Mouse (Mus musculus): ENCODE data around the gene Rpgrip1.
"Not testable (repeated sequence)": the region's sequence is repeated elsewhere in the genome, so short reads cannot be mapped to it uniquely, and the experiment has no call there.

Gene Rpgrip1

DNA sequence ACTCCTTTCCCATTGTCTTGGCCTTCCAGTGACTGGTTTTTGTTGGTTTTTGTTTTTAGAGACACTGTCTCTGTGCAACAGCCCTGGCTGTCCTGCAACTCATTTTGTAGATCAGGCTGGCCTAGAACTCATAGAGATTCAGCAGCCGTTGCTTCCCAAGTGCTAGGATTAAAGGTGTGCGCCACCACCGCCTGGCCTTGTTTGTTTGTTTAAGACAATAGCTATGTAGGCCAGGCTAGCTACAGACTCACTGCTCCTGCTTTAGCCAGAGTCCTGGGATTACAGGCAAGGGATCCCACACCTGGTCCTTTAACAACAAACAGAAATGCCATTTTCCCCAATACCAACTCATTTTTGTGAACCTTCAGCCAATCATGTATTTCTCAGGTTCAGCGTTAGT, at the start of gene Rpgrip1:
Rpgrip1 (plus strand) TSS at position 359 of the 400 bp plus-strand sequence.
- DNase-seq (ENCODE audit: low spot score) = no peak

GRCm38 (mm10) chr14:52060800-52061199, 49.7 kb upstream of the Rpgrip1 start:
- DNase-seq (ENCODE audit: low spot score) = no peak

GRCm38 (mm10) chr14:52061798-52062197, 48.7 kb upstream of the Rpgrip1 start:
- no peak for DNase-seq (ENCODE audit: low spot score)

GRCm38 (mm10) chr14:52066135-52066534, 44.4 kb upstream of the Rpgrip1 start:
- DNase-seq (ENCODE audit: low spot score) = no peak

DNA sequence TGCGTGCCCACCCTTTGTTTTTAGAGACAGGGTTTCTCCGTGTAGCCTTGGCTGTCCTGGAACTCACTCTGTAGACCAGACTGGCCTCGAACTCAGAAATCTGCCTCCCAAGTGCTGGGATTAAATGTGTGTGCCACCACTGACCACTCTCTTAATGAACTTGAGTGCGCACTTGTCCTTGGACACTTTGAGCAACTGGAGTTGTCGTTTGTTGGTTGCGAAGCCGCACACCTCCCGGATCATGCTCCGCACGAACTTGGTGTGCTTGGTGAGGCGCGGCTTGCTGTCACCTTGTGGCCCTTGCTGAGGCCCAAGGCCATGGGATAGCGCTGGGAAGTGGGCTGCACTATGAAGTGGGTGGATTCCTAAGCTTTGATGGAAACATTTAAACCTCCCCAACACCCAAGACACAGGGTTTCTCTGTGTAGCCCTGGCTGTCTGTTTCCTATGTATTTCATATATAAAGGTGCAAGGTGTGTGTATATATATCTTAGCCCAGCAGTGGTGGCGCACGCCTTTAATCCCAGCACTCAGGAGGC, 38.8 kb upstream of the Rpgrip1 start:
- DNase-seq (ENCODE audit: low spot score) = no peak

- no peak for DNase-seq (ENCODE audit: low spot score)
Observed at GRCm38 (mm10) chr14:52083083-52083482, 27.4 kb upstream of the Rpgrip1 start.

DNA sequence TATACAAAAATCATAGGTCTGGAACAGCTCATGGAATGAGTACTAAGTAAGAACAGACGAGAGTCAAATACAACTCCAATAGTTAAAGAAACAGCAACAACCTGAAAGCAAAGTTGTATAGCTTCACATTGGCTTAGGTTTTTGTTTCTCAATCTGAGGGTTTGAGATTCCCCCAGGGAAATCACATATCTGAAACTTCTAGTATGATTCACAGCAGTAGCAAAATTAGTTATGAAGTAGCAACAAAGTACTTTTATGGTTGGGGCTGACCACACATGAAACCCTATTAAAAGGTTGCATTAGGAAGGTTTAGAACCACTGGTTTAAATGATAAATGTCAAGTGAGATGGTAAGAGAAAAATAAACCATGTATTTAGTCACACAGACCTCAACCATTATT, 16.0 kb upstream of the Rpgrip1 start:
- no peak for DNase-seq (ENCODE audit: low spot score)

- DNase-seq (ENCODE audit: low spot score) = not testable (repeated sequence)
Observed at GRCm38 (mm10) chr14:52097191-52097590, 13.3 kb upstream of the Rpgrip1 start.

- not testable (repeated sequence) for DNase-seq (ENCODE audit: low spot score)
Observed at GRCm38 (mm10) chr14:52098387-52098786, 12.1 kb upstream of the Rpgrip1 start.

DNA sequence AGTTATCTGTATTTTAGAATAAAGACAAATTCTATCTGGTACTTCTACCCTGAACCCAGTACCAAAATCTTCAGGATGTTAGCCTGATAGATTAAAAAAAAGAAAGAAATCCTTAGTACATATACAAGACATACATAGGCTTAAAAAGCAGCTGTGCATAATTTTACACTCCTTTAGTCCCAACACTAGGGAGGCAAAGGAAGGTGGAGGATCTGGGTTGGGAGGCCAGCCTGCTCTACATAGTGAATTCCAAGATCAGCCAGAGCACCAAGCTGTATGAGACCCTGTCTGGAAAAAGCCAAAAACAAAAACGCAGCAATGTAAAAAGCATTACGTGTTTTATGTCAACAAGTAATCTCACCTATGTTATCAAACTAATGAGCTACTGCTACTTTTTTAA, 10.9 kb upstream of the Rpgrip1 start:
- no peak for DNase-seq (ENCODE audit: low spot score)

GRCm38 (mm10) chr14:52100170-52100960, 10.1 kb upstream of the Rpgrip1 start:
- no peak for DNase-seq (ENCODE audit: low spot score)

GRCm38 (mm10) chr14:52101285-52102157, 9.0 kb upstream of the Rpgrip1 start:
- no peak for DNase-seq (ENCODE audit: low spot score)

- no peak for DNase-seq (ENCODE audit: low spot score)
Observed at GRCm38 (mm10) chr14:52103474-52103855, 7.0 kb upstream of the Rpgrip1 start.

DNA sequence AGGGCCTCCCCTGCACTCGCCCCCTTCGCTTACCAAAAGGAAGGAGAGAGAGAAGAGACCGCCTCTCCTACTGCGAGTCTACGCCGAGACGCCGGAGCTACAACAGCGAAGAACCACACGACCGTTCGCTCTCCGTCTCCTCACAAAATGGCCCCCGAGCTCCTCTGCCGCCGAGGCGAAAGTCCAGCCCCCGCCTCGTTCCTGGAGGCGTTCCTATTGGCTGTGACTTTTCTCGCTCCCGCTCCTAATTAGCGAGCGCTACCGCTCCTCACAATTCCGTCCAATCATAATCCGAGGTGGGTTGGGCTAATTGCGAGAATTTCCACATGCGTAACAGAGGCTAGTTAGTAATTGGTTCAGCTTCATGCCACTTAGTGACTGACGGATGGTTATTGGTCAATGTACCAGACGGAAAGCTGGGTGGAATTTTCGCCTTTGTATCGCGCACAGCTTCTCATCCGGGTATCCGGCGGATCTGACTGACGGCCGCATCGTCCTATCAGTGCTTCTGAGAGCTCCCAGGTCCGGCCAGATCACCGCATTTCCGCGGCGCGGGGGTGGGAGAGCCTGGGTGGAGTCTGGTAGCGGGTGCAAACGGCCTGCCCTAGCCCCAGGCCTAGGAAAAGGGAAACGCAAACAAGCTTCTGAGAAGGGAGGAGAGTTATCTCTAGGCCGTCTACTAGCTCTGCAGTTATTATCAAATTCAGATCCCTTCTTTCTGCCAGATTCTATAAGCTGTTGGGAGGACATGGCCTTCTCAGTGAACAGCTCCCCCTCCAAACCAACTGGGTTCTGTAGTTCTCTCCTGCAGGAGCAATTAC, 6.4 kb upstream of the Rpgrip1 start, which contains the start of gene Hnrnpc:
Hnrnpc (minus strand) TSS at position 173 of the 821 bp plus-strand sequence.
- DNase-seq (ENCODE audit: low spot score) = peak; percentile 100

GRCm38 (mm10) chr14:52104677-52105285, 5.7 kb upstream of the Rpgrip1 start:
- no peak for DNase-seq (ENCODE audit: low spot score)

DNA sequence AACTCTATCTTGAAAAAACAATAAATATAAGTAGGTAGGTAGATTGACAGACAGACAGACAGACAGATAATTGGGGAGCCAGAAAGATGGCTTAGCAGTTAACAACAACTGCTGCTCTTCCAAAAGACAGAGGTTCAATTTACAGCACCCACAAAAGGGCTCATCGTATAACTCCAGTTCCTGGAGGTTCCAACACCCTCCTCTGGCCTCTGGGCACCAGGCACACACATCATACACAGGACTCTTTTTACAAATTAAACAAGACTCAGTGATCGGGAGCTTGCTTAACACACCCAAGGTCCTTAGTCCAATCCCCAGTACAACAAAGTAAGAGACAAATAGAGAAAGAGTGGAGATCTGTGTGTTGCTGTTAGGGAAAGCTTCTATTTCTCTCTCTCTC, 5.2 kb upstream of the Rpgrip1 start:
- no peak for DNase-seq (ENCODE audit: low spot score)

GRCm38 (mm10) chr14:52106741-52107140, 3.8 kb upstream of the Rpgrip1 start:
- peak; percentile 13 for DNase-seq (ENCODE audit: low spot score)

DNA sequence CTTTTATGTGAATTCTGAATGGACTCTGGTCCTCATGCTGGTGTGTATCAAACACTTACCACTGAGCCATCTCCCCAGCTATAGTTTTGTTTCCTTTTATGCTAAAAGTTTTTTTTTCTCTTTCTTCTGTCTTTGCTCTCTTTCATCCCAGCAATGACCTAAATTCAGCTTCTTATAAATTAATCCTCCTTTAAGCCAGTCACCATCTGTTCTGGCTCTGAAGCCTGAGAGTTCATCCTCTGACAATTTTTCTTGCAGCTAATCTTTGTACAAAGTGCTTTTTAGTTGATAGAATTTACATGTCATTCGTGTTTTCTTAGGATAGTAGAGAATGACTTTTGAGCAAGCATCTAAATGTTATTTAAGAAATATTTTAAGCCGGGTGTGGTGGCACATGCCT, 2.5 kb upstream of the Rpgrip1 start:
- no peak for DNase-seq (ENCODE audit: low spot score)

DNA sequence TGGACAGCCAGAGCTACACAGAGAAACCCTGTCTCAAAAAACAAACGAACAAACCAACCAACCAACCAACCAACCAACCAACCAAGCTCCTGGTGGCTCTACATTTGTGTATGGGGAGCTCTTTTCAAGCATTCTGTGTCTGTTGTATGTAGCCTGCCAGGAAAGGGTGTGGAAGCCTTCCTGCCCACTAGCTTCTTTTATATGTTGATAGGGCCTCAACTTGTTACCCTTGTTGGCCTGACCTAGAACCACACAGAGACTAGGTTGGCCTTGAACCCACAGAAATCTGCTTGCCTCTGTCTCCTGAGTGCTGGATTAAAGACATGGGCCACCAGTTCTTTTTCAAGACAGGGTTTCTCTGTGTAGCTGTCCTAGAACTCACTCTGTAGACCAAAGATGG, 3.6 kb downstream of the Rpgrip1 start:
- DNase-seq (ENCODE audit: low spot score) = no peak

DNA sequence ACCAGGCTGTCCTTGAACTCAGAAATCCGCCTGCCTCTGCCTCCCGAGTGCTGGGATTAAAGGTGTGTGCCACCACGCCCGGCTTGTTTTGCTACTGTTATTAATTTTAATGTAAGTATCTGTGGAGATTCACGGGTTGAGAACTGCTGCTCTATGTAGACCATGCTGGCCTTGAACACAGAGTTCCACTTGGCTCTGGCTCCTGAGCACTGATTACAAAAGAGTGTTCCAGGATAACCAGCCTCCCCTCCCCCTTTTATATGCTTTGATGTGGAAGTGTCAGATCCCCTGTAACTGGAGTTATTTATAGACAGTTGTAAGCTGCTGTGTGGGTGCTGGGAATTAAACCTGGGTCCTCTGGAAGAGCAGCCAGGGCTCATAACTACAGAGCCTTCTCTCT, 6.7 kb downstream of the Rpgrip1 start:
- DNase-seq (ENCODE audit: low spot score) = no peak

GRCm38 (mm10) chr14:52118456-52118822, 7.9 kb downstream of the Rpgrip1 start:
- DNase-seq (ENCODE audit: low spot score) = no peak

All from ovary, postnatal 10 days (tissue).